Mouse (Mus musculus): ENCODE data around the gene Ubox5. TPM values are rescaled to one million over a fixed set of nuclear protein-coding genes. Genes with fewer than 3 reads are reported as not detected.

The Ubox5 gene
- total and polyA plus RNA-seq, 3 experiments, result 5.5 to 10.6 (median 7.0) TPM

DNA sequence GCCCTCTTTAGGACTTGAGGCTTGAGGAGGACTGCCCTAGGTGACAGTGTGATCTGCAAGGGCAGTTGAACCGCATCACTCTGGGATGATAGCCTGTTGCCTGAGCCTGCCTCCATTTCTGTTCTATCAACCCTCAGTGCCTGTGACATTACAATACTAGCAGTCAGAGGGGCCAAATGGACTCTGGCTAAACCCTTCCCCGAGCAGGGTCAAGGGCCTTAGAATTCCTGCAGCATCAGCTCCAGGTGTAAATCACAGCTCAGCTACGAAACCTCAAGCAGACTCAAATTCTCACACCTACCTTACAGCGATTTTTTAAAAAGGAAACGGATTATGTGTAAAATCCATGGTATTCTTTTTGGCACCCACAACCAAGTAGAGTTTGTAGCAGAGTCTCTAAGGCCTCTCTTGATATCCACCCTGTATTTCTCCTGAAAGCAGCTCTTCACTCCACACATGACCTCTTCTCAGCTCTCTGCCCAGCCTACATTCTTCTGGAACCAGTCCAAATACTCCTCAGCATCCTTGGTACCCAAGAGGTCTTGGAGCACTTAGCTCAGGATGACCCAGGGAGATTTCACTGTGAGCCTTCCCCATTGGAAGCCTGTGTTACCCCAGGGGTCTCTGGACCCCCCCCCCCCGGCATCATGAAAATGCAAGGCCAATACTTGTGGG, 11.7 kb upstream of the Ubox5 start:
- Histone ChIP-seq H3K9me3 (replicated peaks; ENCODE audit: low read length) (no peaks in the 10 kb centered on the region), H3K4me2 (ENCODE audit: insufficient read depth, low read depth, poor library complexity, severe bottlenecking) (peak overlapping the region; percentile 93; the same call in 1 of the 2 replicates), H3K27ac (ENCODE audit: insufficient read depth, low read depth) (no peak overlapping the region), H3K4me3 (replicated peaks in 1 of 3; ENCODE audit: low read depth in 2 of 3, low read length in 2 of 3, poor library complexity in 1 of 3) (no peak overlapping the region), H3K4me1 (ENCODE audit: control insufficient read depth in 1 of 2, insufficient read depth in 2 of 2) (peaks cover 4 to 22% of the 10 kb centered on the region in 2 experiments; a peak in 3 of 4 replicates), H3K79me2 (replicated peaks; ENCODE audit: control insufficient read depth, extremely low read depth, insufficient read depth, poor library complexity, severe bottlenecking) (no peaks in the 10 kb centered on the region), H3K9ac (ENCODE audit: insufficient read depth, low read depth) (no peak overlapping the region), H3K36me3 (replicated peaks in 1 of 2; ENCODE audit: control insufficient read depth in 1 of 2, insufficient read depth in 1 of 2, low read length in 1 of 2) (peaks cover 0 to 15% of the 10 kb centered on the region in 2 experiments), H3K27me3 (replicated peaks) (peaks cover 3% of the 10 kb centered on the region)
- no peak for DNase-seq (ENCODE audit: extremely low read depth)
- in situ Hi-C loops (cut with MboI; ENCODE audit: low pct_ligation_motif_present, low pct_unique_long_range_greater_than_20kb, low sequenced_read_pairs), result no loop called here
- dilution Hi-C loops (cut with MboI; ENCODE audit: extremely low pct_ligation_motif_present, extremely low pct_unique_long_range_greater_than_20kb, low sequenced_read_pairs), result no loop called here
- no peak for TF ChIP-seq ETS1 (conservative IDR thresholded peaks at IDR 0.05; ENCODE audit: low read depth, low read length)
- TF ChIP-seq ZKSCAN1 (IDR thresholded peaks at IDR 0.05; ENCODE audit: borderline replicate concordance, low read depth, low read length), result no peak
- no peak for TF ChIP-seq POLR2AphosphoS2 (IDR thresholded peaks at IDR 0.05; ENCODE audit: low read depth, low read length)
- TF ChIP-seq MXI1 (IDR thresholded peaks at IDR 0.05; ENCODE audit: low read depth, low read length), result no peak
- no peak for TF ChIP-seq RAD21 (IDR thresholded peaks at IDR 0.05; ENCODE audit: low read depth, low read length)
- TF ChIP-seq MEF2A (IDR thresholded peaks at IDR 0.05; ENCODE audit: borderline replicate concordance, low read depth, low read length), result no peak
- no peak for TF ChIP-seq USF1 (IDR thresholded peaks at IDR 0.05; ENCODE audit: low read depth, low read length)
- no peak for TF ChIP-seq RCOR1 (conservative IDR thresholded peaks at IDR 0.05; ENCODE audit: low read depth, low read length)
- no peak for TF ChIP-seq ZC3H11A (IDR thresholded peaks at IDR 0.05; ENCODE audit: low read depth, low read length)
- no peak for TF ChIP-seq HCFC1 (IDR thresholded peaks at IDR 0.05; ENCODE audit: low read depth, low read length)
- no peak for TF ChIP-seq USF2 (conservative IDR thresholded peaks at IDR 0.05; ENCODE audit: low read depth, low read length)
- TF ChIP-seq ELF1 (IDR thresholded peaks at IDR 0.05; ENCODE audit: low read depth, low read length), result no peak
- no peak for TF ChIP-seq IRF4 (IDR thresholded peaks at IDR 0.05; ENCODE audit: low read depth, low read length)

DNA sequence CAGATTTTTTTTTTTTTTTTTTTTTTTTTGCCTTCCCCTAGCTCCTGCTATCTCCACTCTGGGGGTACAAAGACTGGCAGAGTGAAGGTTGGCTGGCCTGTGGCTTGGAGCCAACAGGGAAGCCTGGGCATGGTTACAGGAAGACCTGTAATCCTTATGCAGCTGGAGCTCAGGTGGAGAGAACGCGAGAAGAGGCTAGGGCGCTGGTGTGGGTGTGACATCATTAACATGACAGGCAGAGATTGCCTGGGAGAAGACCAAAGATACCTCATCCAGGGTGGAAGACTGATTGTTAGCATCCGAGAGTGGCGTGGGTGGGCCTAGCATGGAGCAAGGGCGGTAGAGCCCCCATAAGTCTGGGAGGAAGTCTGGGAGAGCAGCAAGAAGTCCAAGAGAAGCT, 9.4 kb upstream of the Ubox5 start:
- Histone ChIP-seq H3K36me3 (replicated peaks in 1 of 2; ENCODE audit: control insufficient read depth in 1 of 2, insufficient read depth in 1 of 2, low read length in 1 of 2) (peaks cover 3 to 29% of the 10 kb centered on the region in 2 experiments), H3K4me2 (ENCODE audit: insufficient read depth, low read depth, poor library complexity, severe bottlenecking) (no peak overlapping the region), H3K9ac (ENCODE audit: insufficient read depth, low read depth) (no peak overlapping the region), H3K4me1 (ENCODE audit: control insufficient read depth in 1 of 2, insufficient read depth in 2 of 2) (peaks cover 7 to 25% of the 10 kb centered on the region in 2 experiments), H3K4me3 (replicated peaks in 1 of 3; ENCODE audit: low read depth in 2 of 3, low read length in 2 of 3, poor library complexity in 1 of 3) (no peak overlapping the region), H3K79me2 (replicated peaks; ENCODE audit: control insufficient read depth, extremely low read depth, insufficient read depth, poor library complexity, severe bottlenecking) (no peaks in the 10 kb centered on the region), H3K27ac (ENCODE audit: insufficient read depth, low read depth) (no peak overlapping the region), H3K9me3 (replicated peaks; ENCODE audit: low read length) (no peaks in the 10 kb centered on the region), H3K27me3 (replicated peaks) (peaks cover 3% of the 10 kb centered on the region)
- no peak for TF ChIP-seq SMC3 (IDR thresholded peaks at IDR 0.05; ENCODE audit: low read depth, low read length)
- no peak for TF ChIP-seq TBP (conservative IDR thresholded peaks at IDR 0.05; ENCODE audit: low read depth, low read length)
- TF ChIP-seq USF1 (IDR thresholded peaks at IDR 0.05; ENCODE audit: low read depth, low read length), result no peak
- no peak for DNase-seq (ENCODE audit: extremely low read depth)
- dilution Hi-C loops (cut with MboI; ENCODE audit: extremely low pct_ligation_motif_present, extremely low pct_unique_long_range_greater_than_20kb, low sequenced_read_pairs) (no loop called here), in situ Hi-C loops (cut with MboI; ENCODE audit: low pct_ligation_motif_present, low pct_unique_long_range_greater_than_20kb, low sequenced_read_pairs) (no loop called here)
